Mouse (Mus musculus): ENCODE measurements at regions not wholly inside any gene's neighbourhood (a gene's known extent, or its start where the extent isn't known, plus 50 kb on each side); places are given as distances from the start of the nearest gene placed in this dataset.

GRCm38 (mm10) chr4:131014301-131015081, 70.3 kb downstream of the Matn1 start:
- peaks cover 21% of the 10 kb centered on the region for H3K4me1 ChIP-seq (replicated peaks)
- no peak for DNase-seq (ENCODE audit: low spot score)
- H3K4me3 ChIP-seq, result no peak overlapping the region
- WGBS, result 63% methylated on average over 15 of the region's 15 CpGs
- H3K27me3 ChIP-seq (ENCODE audit: insufficient read depth, poor library complexity, severe bottlenecking), result no peaks in the 10 kb centered on the region; the same call in 1 of the 2 replicates
- no peaks in the 10 kb centered on the region for H3K36me3 ChIP-seq
- peak overlapping the region; percentile 74; the same call in 1 of the 2 replicates for H3K27ac ChIP-seq
- H3K9me3 ChIP-seq, result 0 out of 2 replicates have a peak, but pooled peaks cover 4% of the 10 kb centered on the region

GRCm38 (mm10) chr4:131015156-131015555, 71.0 kb downstream of the Matn1 start:
- 0 out of 2 replicates have a peak, but pooled peaks cover 4% of the 10 kb centered on the region for H3K9me3 ChIP-seq
- H3K4me3 ChIP-seq, result no peak overlapping the region
- no peaks in the 10 kb centered on the region; the same call in 1 of the 2 replicates for H3K27me3 ChIP-seq (ENCODE audit: insufficient read depth, poor library complexity, severe bottlenecking)
- no peaks in the 10 kb centered on the region for H3K36me3 ChIP-seq
- peak overlapping the region; percentile 74; the same call in 1 of the 2 replicates for H3K27ac ChIP-seq
- 18% methylated on average over 2 of the region's 2 CpGs for WGBS
- DNase-seq (ENCODE audit: low spot score), result no peak
- H3K4me1 ChIP-seq (replicated peaks), result peaks cover 18% of the 10 kb centered on the region

DNA sequence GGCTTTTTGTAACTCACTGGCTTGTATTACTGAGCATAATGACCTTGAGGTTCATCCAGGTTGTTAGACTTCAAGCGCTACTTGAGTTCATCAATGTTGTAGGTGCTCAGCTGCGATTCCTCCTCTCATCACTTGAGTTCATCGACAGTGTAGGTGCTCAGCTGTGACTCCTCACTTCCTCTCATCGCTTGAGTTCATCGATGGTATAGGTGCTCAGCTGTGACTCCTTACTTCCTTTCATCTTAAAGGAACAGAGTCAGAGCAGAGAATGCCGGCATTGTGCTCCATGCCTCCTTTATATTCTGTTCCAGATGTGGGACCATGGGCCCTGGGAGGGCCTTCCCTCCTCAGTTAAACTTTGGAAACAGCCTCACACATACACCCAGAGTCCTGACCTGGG, 79.4 kb downstream of the Matn1 start:
- Histone ChIP-seq H3K9me3 (no peaks in the 10 kb centered on the region), H3K27me3 (ENCODE audit: insufficient read depth, poor library complexity, severe bottlenecking) (no peaks in the 10 kb centered on the region), H3K4me3 (no peak overlapping the region), H3K4me1 (replicated peaks) (peaks cover 2% of the 10 kb centered on the region; the same call in 1 of the 2 replicates), H3K27ac (no peak overlapping the region), H3K36me3 (no peaks in the 10 kb centered on the region)
- WGBS, result 56% methylated on average over 6 of the region's 6 CpGs
- DNase-seq (ENCODE audit: low spot score), result no peak

DNA sequence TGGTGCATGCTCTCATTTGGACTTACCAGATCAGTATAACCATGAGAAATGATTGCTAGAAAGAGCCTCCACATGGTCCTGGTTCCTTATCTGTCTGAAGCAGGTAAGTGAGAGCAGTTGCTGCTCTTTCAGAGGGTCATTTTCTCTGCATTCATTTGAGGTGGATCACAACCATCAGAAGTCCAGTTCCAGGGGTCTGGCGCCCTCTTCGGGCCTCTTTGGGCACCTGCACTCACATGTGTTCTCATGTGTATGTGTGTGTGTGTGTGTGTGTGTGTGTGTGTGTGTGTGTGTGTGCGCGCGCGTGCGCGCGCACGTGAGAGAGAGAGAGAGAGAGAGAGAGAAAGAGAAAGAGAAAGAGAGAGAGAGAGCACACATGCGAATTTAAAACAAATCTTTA, 92.1 kb downstream of the Matn1 start:
- Histone ChIP-seq H3K4me3 (no peak overlapping the region), H3K27me3 (ENCODE audit: insufficient read depth, poor library complexity, severe bottlenecking) (no peaks in the 10 kb centered on the region), H3K36me3 (no peaks in the 10 kb centered on the region), H3K27ac (no peak overlapping the region), H3K4me1 (replicated peaks) (peaks cover 14% of the 10 kb centered on the region), H3K9me3 (no peaks in the 10 kb centered on the region)
- WGBS, result 89% methylated on average over 11 of the region's 11 CpGs
- no peak for DNase-seq (ENCODE audit: low spot score)

DNA sequence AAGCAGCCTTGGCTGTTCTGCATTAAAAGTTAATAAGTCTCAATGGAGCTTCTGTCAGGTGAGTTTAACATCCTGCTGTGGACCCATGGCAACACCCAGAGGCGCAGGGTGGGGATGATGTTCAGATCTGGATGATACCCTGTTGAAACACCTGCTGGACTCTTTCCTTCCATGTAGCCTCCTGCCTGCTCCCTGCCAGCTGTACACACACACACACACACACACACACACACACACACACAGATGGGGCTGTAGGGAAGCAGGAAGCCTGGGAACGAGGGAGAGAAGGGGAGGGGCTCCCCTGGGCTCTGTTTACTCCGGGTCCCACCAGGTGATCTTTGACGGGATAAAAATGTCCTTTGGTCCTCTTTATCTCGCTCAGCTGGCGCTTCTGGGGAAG, 93.0 kb downstream of the Matn1 start:
- no peak overlapping the region for H3K4me3 ChIP-seq
- H3K27ac ChIP-seq, result no peak overlapping the region
- no peak for DNase-seq (ENCODE audit: low spot score)
- no peaks in the 10 kb centered on the region for H3K27me3 ChIP-seq (ENCODE audit: insufficient read depth, poor library complexity, severe bottlenecking)
- no peaks in the 10 kb centered on the region for H3K36me3 ChIP-seq
- WGBS, result 15% methylated on average over 6 of the region's 6 CpGs
- H3K4me1 ChIP-seq (replicated peaks), result peaks cover 14% of the 10 kb centered on the region
- H3K9me3 ChIP-seq, result no peaks in the 10 kb centered on the region

DNA sequence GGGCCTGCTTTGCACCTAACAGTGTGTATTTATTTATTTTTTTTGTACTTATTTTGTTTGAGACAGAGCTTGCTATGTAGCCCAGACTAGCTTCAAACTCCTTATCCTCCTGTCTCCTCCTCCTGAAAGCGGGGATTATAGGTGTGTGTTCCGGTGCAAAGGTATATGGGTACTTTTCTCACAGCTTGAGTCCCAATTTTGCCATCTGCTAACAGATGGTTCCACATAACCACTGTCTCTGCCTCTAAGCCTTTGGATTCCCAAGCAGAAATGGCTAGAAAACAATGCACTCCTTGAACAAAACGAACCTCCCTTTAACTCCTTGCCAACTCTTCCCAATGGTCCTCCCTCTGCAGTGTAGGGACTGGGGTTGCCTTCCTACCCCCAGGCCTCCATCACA, 95.5 kb downstream of the Matn1 start:
- Histone ChIP-seq H3K27me3 (ENCODE audit: insufficient read depth, poor library complexity, severe bottlenecking) (no peaks in the 10 kb centered on the region), H3K4me3 (no peak overlapping the region), H3K9me3 (no peaks in the 10 kb centered on the region), H3K36me3 (no peaks in the 10 kb centered on the region), H3K4me1 (replicated peaks) (peaks cover 14% of the 10 kb centered on the region), H3K27ac (no peak overlapping the region)
- 77% methylated on average over 3 of the region's 3 CpGs for WGBS
- DNase-seq (ENCODE audit: low spot score), result no peak

- WGBS, result 85% methylated on average over 2 of the region's 2 CpGs
- no peaks in the 10 kb centered on the region for H3K9me3 ChIP-seq
- no peak overlapping the region for H3K27ac ChIP-seq
- DNase-seq (ENCODE audit: low spot score), result no peak
- no peaks in the 10 kb centered on the region for H3K27me3 ChIP-seq (ENCODE audit: insufficient read depth, poor library complexity, severe bottlenecking)
- no peaks in the 10 kb centered on the region for H3K36me3 ChIP-seq
- H3K4me1 ChIP-seq (replicated peaks), result peaks cover 17% of the 10 kb centered on the region
- no peak overlapping the region for H3K4me3 ChIP-seq
Measured at GRCm38 (mm10) chr4:131041210-131041609, 97.0 kb downstream of the Matn1 start.

DNA sequence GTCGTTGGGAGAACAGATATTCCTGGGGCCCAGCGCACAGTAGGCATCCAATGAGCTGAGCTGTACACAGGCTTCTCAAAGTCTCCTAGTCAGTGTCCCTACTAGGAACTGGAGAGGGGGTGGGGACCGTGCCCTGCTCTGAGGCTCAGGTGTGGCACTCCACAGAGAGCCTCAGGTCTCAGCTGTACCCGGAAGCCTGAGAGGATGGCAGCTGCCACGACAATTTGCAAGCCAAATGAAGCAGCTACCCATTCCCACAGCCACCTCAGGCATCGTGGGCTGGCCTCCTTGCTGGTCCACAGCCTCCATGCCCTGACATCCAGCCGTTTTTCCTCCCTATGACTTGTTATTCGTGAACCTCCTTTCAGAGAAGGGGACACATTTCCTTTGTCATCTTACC, 101.9 kb downstream of the Matn1 start:
- Histone ChIP-seq H3K27ac (0 out of 2 replicates have a peak overlapping the region, but pooled peaks have one; percentile 23), H3K9me3 (no peaks in the 10 kb centered on the region), H3K4me3 (no peak overlapping the region), H3K4me1 (replicated peaks) (peaks cover 15% of the 10 kb centered on the region; the same call in 1 of the 2 replicates), H3K36me3 (no peaks in the 10 kb centered on the region), H3K27me3 (ENCODE audit: insufficient read depth, poor library complexity, severe bottlenecking) (peaks cover 7% of the 10 kb centered on the region)
- no peak for DNase-seq (ENCODE audit: low spot score)
- 47% methylated on average over 8 of the region's 8 CpGs for WGBS

DNA sequence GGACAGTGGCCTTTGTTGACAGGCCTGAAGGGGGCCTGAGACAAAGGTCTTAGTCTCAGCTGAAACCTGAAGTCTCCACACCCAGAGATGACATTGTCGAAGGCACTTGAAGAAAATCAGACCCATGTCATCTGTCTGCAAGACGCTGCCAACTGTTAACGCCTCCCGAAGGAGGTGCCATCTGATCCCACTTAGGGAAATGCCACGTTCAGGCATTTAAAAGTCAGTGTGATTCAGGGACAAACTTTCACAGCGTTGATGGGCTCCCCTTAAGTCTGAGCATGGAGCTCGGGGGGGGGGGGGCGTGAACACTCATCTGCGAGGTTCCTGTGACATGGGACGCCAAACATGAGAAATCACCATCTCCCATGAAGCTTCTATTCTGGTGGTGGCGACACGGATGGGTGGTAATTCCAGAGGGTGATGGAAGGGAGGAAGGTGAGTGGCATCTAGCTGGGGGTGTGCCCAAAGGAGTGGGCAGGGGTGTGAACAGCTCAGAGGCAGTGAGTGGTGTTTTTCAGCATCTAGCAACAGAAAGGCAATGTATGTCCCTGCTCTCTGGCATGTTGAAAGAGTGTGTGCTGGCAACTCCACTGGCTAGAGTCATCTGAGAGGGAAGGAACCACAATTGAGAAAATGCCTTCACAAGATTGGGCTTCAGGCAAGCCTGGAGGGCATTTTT, 102.9 kb downstream of the Matn1 start:
- Histone ChIP-seq H3K27me3 (ENCODE audit: insufficient read depth, poor library complexity, severe bottlenecking) (peaks cover 7% of the 10 kb centered on the region), H3K27ac (0 out of 2 replicates have a peak overlapping the region, but pooled peaks have one; percentile 23), H3K4me3 (no peak overlapping the region), H3K36me3 (no peaks in the 10 kb centered on the region), H3K4me1 (replicated peaks) (peaks cover 15% of the 10 kb centered on the region; the same call in 1 of the 2 replicates), H3K9me3 (no peaks in the 10 kb centered on the region)
- DNase-seq (ENCODE audit: low spot score), result no peak
- 73% methylated on average over 12 of the region's 12 CpGs for WGBS

DNA sequence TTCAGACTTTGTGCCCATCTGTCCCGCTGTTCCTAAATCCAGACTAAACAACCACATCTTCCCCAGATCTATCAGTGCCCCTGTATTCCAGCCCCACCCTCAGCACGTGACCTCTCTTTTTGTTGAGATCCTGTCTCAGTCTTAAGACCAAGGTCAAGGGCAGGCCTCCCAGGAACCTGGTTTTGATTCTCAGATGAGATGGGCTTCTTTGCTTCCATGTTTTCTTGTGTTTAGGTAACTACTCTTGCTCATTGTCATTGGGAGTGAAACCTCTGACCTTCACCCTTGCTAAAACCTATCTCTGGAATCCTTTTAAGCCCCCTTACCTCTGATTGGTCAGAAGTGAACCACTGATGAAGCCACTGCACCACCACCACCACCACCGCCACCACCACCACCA, 112.1 kb downstream of the Matn1 start:
- Histone ChIP-seq H3K36me3 (no peaks in the 10 kb centered on the region), H3K4me1 (replicated peaks) (peaks cover 22% of the 10 kb centered on the region), H3K9me3 (peaks cover 10% of the 10 kb centered on the region), H3K27me3 (ENCODE audit: insufficient read depth, poor library complexity, severe bottlenecking) (0 out of 2 replicates have a peak, but pooled peaks cover 6% of the 10 kb centered on the region), H3K27ac (no peak overlapping the region), H3K4me3 (no peak overlapping the region)
- no peak for DNase-seq (ENCODE audit: low spot score)
- 86% methylated on average over 3 of the region's 3 CpGs for WGBS

- Histone ChIP-seq H3K27ac (no peak overlapping the region; the same call in 1 of the 2 replicates), H3K36me3 (no peaks in the 10 kb centered on the region), H3K4me1 (replicated peaks) (peaks cover 31% of the 10 kb centered on the region), H3K27me3 (ENCODE audit: insufficient read depth, poor library complexity, severe bottlenecking) (peaks cover 16% of the 10 kb centered on the region; the same call in 1 of the 2 replicates), H3K4me3 (no peak overlapping the region), H3K9me3 (0 out of 2 replicates have a peak, but pooled peaks cover under 1% of the 10 kb centered on the region)
- WGBS, result 69% methylated on average over 7 of the region's 7 CpGs
- no peak for DNase-seq (ENCODE audit: low spot score)
Measured at GRCm38 (mm10) chr4:131059572-131059971, 115.4 kb downstream of the Matn1 start.

GRCm38 (mm10) chr4:131060191-131060680, 116.1 kb downstream of the Matn1 start:
- H3K27me3 ChIP-seq (ENCODE audit: insufficient read depth, poor library complexity, severe bottlenecking), result peaks cover 18% of the 10 kb centered on the region; the same call in 1 of the 2 replicates
- H3K4me3 ChIP-seq, result no peak overlapping the region
- WGBS, result 53% methylated on average over 1 of the region's 1 CpGs
- no peaks in the 10 kb centered on the region for H3K9me3 ChIP-seq
- peaks cover 31% of the 10 kb centered on the region for H3K4me1 ChIP-seq (replicated peaks)
- H3K27ac ChIP-seq, result peak overlapping the region; percentile 67
- no peak for DNase-seq (ENCODE audit: low spot score)
- H3K36me3 ChIP-seq, result no peaks in the 10 kb centered on the region

GRCm38 (mm10) chr4:131060706-131061105, 116.5 kb downstream of the Matn1 start:
- Histone ChIP-seq H3K4me1 (replicated peaks) (peaks cover 33% of the 10 kb centered on the region), H3K36me3 (no peaks in the 10 kb centered on the region), H3K27ac (peak overlapping the region; percentile 67), H3K9me3 (no peaks in the 10 kb centered on the region), H3K27me3 (ENCODE audit: insufficient read depth, poor library complexity, severe bottlenecking) (peaks cover 21% of the 10 kb centered on the region; the same call in 1 of the 2 replicates), H3K4me3 (no peak overlapping the region)
- DNase-seq (ENCODE audit: low spot score), result peak; percentile 37
- 21% methylated on average over 2 of the region's 2 CpGs for WGBS

Data from hindbrain, embryonic 10.5 days (tissue).